Mouse (Mus musculus) heart, embryonic 14.5 days (tissue): Measurements from ENCODE around the gene Sbpl. TPM values are rescaled to one million over a fixed set of nuclear protein-coding genes. Genes with fewer than 3 reads are reported as not detected.
A peak's percentile ranks its signal among the peaks of the same experiment; 100 is the strongest.
"Not testable (repeated sequence)": the region's sequence is repeated elsewhere in the genome, so short reads cannot be mapped to it uniquely, and the experiment has no call there.

Experiments used
- ATAC-seq: fragments of 200-750 bp; cut with Nextera tagmentation; 2 replicates; pipeline ENCODE4 v1.8.0; 2017; ENCODE audit warnings: low read depth, moderate TSS enrichment; ENCODE audit not compliant: insufficient number of reproducible peaks, insufficient read depth, low FRiP score
- H3K27ac ChIP-seq, 2 experiments: fragments of 200-500 bp in 1 of 2; fragments of 300-500 bp in 1 of 2; sonication (generic) in 1 of 2; replicated peaks in 1 of 2; 2 replicates each; pipeline ENCODE4 v1.5.1; 2012 to 2014; ENCODE audit warnings: low read depth in 2 of 2, low read length in 2 of 2, control low read depth in 1 of 2, mild to moderate bottlenecking in 1 of 2, mixed read lengths in 1 of 2; ENCODE audit not compliant: control insufficient read depth in 1 of 2, insufficient read depth in 1 of 2
- H3K27me3 ChIP-seq: fragments of 300-500 bp; sonication (generic); 2 replicates; pipeline ENCODE4 v1.6.1; 2014; ENCODE audit warnings: mild to moderate bottlenecking, low read length, control low read depth; ENCODE audit not compliant: control insufficient read depth, insufficient read depth
- H3K36me3 ChIP-seq: fragments of 300-500 bp; sonication (generic); 2 replicates; pipeline ENCODE4 v1.6.1; 2014; ENCODE audit warnings: mild to moderate bottlenecking, control low read depth, low read length, mixed read lengths; ENCODE audit not compliant: control insufficient read depth, insufficient read depth
- H3K4me1 ChIP-seq, 2 experiments: fragments of 200-500 bp in 1 of 2; fragments of 300-500 bp in 1 of 2; sonication (generic) in 1 of 2; 2 replicates each; pipeline ENCODE4 v1.6.1; 2012 to 2014; ENCODE audit warnings: low read length in 2 of 2, control low read depth in 1 of 2, mixed read lengths in 1 of 2; ENCODE audit not compliant: control insufficient read depth in 2 of 2, insufficient read depth in 2 of 2
- H3K4me2 ChIP-seq: fragments of 300-500 bp; sonication (generic); 2 replicates; pipeline ENCODE4 v1.6.1; 2014; ENCODE audit warnings: mild to moderate bottlenecking, low read length
- H3K4me3 ChIP-seq, 2 experiments: fragments of 200-500 bp in 1 of 2; fragments of 300-500 bp in 1 of 2; sonication (generic) in 1 of 2; 2 replicates each; pipeline ENCODE4 v1.5.1; 2012 to 2014; ENCODE audit warnings: low read length in 2 of 2, mild to moderate bottlenecking in 2 of 2, control low read depth in 1 of 2, low read depth in 1 of 2, moderate library complexity in 1 of 2; ENCODE audit not compliant: control insufficient read depth in 1 of 2, insufficient read depth in 1 of 2
- H3K9ac ChIP-seq: fragments of 300-500 bp; sonication (generic); 2 replicates; pipeline ENCODE4 v1.6.1; 2014; ENCODE audit warnings: mild to moderate bottlenecking, low read length
- H3K9me3 ChIP-seq: fragments of 300-500 bp; sonication (generic); 2 replicates; pipeline ENCODE4 v1.6.1; 2016; ENCODE audit warnings: low read length, control low read depth; ENCODE audit not compliant: control insufficient read depth
- WGBS: fragments of 180-500 bp; shearing (Covaris S2); extraction: QIAGEN DNeasy Blood & Tissue Kit; methylation state at CpG from one replicate; pipeline ENCODE4 v1.1.7; 2014; 5-methylcytosine and 5-hydroxymethylcytosine counted together
- polyA plus RNA-seq: library from polyadenylated mRNA; unstranded; fragments of >200 nt; fragmentation: Nextera tagmentation; extraction: Ambion mirVana; gene quantifications from 2 replicates; pipeline ENCODE4 v1.2.1, GENCODE M21; 2014

Gene Sbpl
- polyA plus RNA-seq, 1 experiment from 2014 or later: not detected

GRCm38 (mm10) chr17:23924531-23925007, 30.5 kb downstream of the Sbpl start:
- H3K4me1 ChIP-seq: peaks cover 3 to 8% of the 10 kb centered on the region in 2 experiments; a peak in 2 of 4 replicates
- peak overlapping the region; percentile 46 to 57 for H3K4me3 ChIP-seq
- no peaks in the 10 kb centered on the region for H3K9me3 ChIP-seq
- ATAC-seq: peak; percentile 99
- H3K27ac ChIP-seq: peak overlapping the region; percentile 95 to 97
- under 1% methylated on average over 27 of the region's 29 CpGs for WGBS
- H3K36me3 ChIP-seq: no peaks in the 10 kb centered on the region
- no peaks in the 10 kb centered on the region for H3K27me3 ChIP-seq
- H3K4me2 ChIP-seq: peak overlapping the region; percentile 88
- peak overlapping the region; percentile 82 for H3K9ac ChIP-seq

GRCm38 (mm10) chr17:23917158-23917557, 37.9 kb downstream of the Sbpl start, which contains the start of gene Dcpp3:
Gene Dcpp3 (plus strand): TSS chr17:23917458.
- H3K9me3 ChIP-seq, ATAC-seq, H3K27ac ChIP-seq, H3K27me3 ChIP-seq, H3K4me1 ChIP-seq, H3K36me3 ChIP-seq, H3K9ac ChIP-seq, H3K4me2 ChIP-seq, H3K4me3 ChIP-seq: not testable (repeated sequence)
- 63% methylated on average over 4 of the region's 4 CpGs for WGBS

Other genes with a start within 250 kb of the Sbpl start
- not detected in 2 replicates for gene 1520401A03Rik, start 232.5 kb downstream of the Sbpl start, polyA plus RNA-seq
- gene Pkmyt1, start 228.9 kb downstream of the Sbpl start, polyA plus RNA-seq: 27.2 and 28.1 TPM in 2 replicates
- gene Paqr4, start 214.4 kb downstream of the Sbpl start, polyA plus RNA-seq: 10.6 and 12.7 TPM in 2 replicates
- gene Kremen2, start 209.4 kb downstream of the Sbpl start, polyA plus RNA-seq: not detected in 2 replicates
- 42.4 TPM in 2 replicates for gene Flywch1, start 183.7 kb downstream of the Sbpl start, polyA plus RNA-seq
- gene Flywch2, start 169.2 kb downstream of the Sbpl start, polyA plus RNA-seq: 4.4 and 5.1 TPM in 2 replicates
- gene Srrm2, start 164.7 kb downstream of the Sbpl start, polyA plus RNA-seq: 300 and 318 TPM in 2 replicates
- 950 and 1,075 TPM in 2 replicates for gene Elob, start 126.1 kb downstream of the Sbpl start, polyA plus RNA-seq
- not detected in 2 replicates for gene Prss33, start 119.2 kb downstream of the Sbpl start, polyA plus RNA-seq
- not detected in 2 replicates for gene Prss32, start 111.4 kb downstream of the Sbpl start, polyA plus RNA-seq
- gene Prss41, start 111.1 kb downstream of the Sbpl start, polyA plus RNA-seq: not detected in 2 replicates
- gene Prss21, start 87.2 kb downstream of the Sbpl start, polyA plus RNA-seq: not detected in 2 replicates
- gene Dcpp1, start 74.4 kb downstream of the Sbpl start, polyA plus RNA-seq: not detected in 2 replicates
- not detected in 2 replicates for gene Dcpp2, start 74.4 kb downstream of the Sbpl start, polyA plus RNA-seq
- gene Dcpp3, start 37.8 kb downstream of the Sbpl start, polyA plus RNA-seq: 0.36 and 0.54 TPM in 2 replicates
- gene Sbp, start 13.6 kb downstream of the Sbpl start, polyA plus RNA-seq: not detected in 2 replicates
- gene Prss30, start 25.3 kb upstream of the Sbpl start, polyA plus RNA-seq: 0.26 TPM in 1 of 2 replicates, not detected in the other
- gene Prss22, start 42.8 kb upstream of the Sbpl start, polyA plus RNA-seq: not detected in 2 replicates
- not detected in 2 replicates for gene Prss27, start 82.9 kb upstream of the Sbpl start, polyA plus RNA-seq
- 28.8 and 35.4 TPM in 2 replicates for gene Kctd5, start 118.2 kb upstream of the Sbpl start, polyA plus RNA-seq
- 44.5 and 45.6 TPM in 2 replicates for gene Pdpk1, start 195.7 kb upstream of the Sbpl start, polyA plus RNA-seq
- gene Amdhd2, start 208.5 kb upstream of the Sbpl start, polyA plus RNA-seq: 23.6 and 26.0 TPM in 2 replicates
- 581 and 616 TPM in 2 replicates for gene Atp6v0c, start 214.4 kb upstream of the Sbpl start, polyA plus RNA-seq